Mouse (Mus musculus): Measurements from ENCODE around the gene Psmb2. TPM values are rescaled to one million over a fixed set of nuclear protein-coding genes. Genes with fewer than 3 reads are reported as not detected.
A peak's percentile ranks its signal among the peaks of the same experiment; 100 is the strongest.

Gene Psmb2
- polyA plus RNA-seq, 1 experiment from 2014 or later: 432 TPM

GRCm38 (mm10) chr4:126748381-126748780 is 71.0 kb downstream of the Psmb2 start:
- H3K4me3 ChIP-seq (replicated peaks; ENCODE audit: low read length): no peak overlapping the region
- no peak overlapping the region for H3K9ac ChIP-seq (ENCODE audit: low read length)
- H3K27me3 ChIP-seq (ENCODE audit: control insufficient read depth, insufficient read depth, low read length): no peaks in the 10 kb centered on the region
- WGBS: 94% methylated on average over 8 of the region's 8 CpGs
- H3K4me1 ChIP-seq (ENCODE audit: control insufficient read depth, insufficient read depth, low read length): peaks cover 18% of the 10 kb centered on the region
- H3K9me3 ChIP-seq (replicated peaks; ENCODE audit: control insufficient read depth, low read length): no peaks in the 10 kb centered on the region
- no peak overlapping the region for H3K4me2 ChIP-seq (ENCODE audit: low read depth, low read length)
- H3K27ac ChIP-seq (ENCODE audit: low read length): no peak overlapping the region
- ATAC-seq (ENCODE audit: insufficient read depth, low FRiP score): no peak
- peaks cover 7% of the 10 kb centered on the region; the same call in 1 of the 2 replicates for H3K36me3 ChIP-seq (ENCODE audit: control insufficient read depth, insufficient read depth, low read length)

GRCm38 (mm10) chr4:126749553-126749952 is 72.1 kb downstream of the Psmb2 start:
- ATAC-seq (ENCODE audit: insufficient read depth, low FRiP score): no peak
- H3K9me3 ChIP-seq (replicated peaks; ENCODE audit: control insufficient read depth, low read length): no peaks in the 10 kb centered on the region
- no peak overlapping the region for H3K4me3 ChIP-seq (replicated peaks; ENCODE audit: low read length)
- peaks cover 21% of the 10 kb centered on the region for H3K4me1 ChIP-seq (ENCODE audit: control insufficient read depth, insufficient read depth, low read length)
- H3K36me3 ChIP-seq (ENCODE audit: control insufficient read depth, insufficient read depth, low read length): peaks cover 7% of the 10 kb centered on the region; the same call in 1 of the 2 replicates
- H3K9ac ChIP-seq (ENCODE audit: low read length): peak overlapping the region; percentile 26; the same call in 1 of the 2 replicates
- no peak overlapping the region for H3K27ac ChIP-seq (ENCODE audit: low read length)
- H3K4me2 ChIP-seq (ENCODE audit: low read depth, low read length): no peak overlapping the region
- 85% methylated on average over 11 of the region's 11 CpGs for WGBS
- no peaks in the 10 kb centered on the region for H3K27me3 ChIP-seq (ENCODE audit: control insufficient read depth, insufficient read depth, low read length)

GRCm38 (mm10) chr4:126750046-126750683 is 72.7 kb downstream of the Psmb2 start:
- Histone ChIP-seq H3K9me3 (replicated peaks; ENCODE audit: control insufficient read depth, low read length) (no peaks in the 10 kb centered on the region), H3K4me2 (ENCODE audit: low read depth, low read length) (no peak overlapping the region), H3K27ac (ENCODE audit: low read length) (no peak overlapping the region), H3K27me3 (ENCODE audit: control insufficient read depth, insufficient read depth, low read length) (no peaks in the 10 kb centered on the region), H3K4me1 (ENCODE audit: control insufficient read depth, insufficient read depth, low read length) (peaks cover 24% of the 10 kb centered on the region), H3K36me3 (ENCODE audit: control insufficient read depth, insufficient read depth, low read length) (peaks cover 7% of the 10 kb centered on the region; the same call in 1 of the 2 replicates), H3K9ac (ENCODE audit: low read length) (no peak overlapping the region; the same call in 1 of the 2 replicates), H3K4me3 (replicated peaks; ENCODE audit: low read length) (no peak overlapping the region)
- ATAC-seq (ENCODE audit: insufficient read depth, low FRiP score): no peak
- WGBS: 78% methylated on average over 26 of the region's 26 CpGs

GRCm38 (mm10) chr4:126750863-126751555 is 73.6 kb downstream of the Psmb2 start:
- Histone ChIP-seq H3K4me1 (ENCODE audit: control insufficient read depth, insufficient read depth, low read length) (peaks cover 24% of the 10 kb centered on the region), H3K36me3 (ENCODE audit: control insufficient read depth, insufficient read depth, low read length) (peaks cover 7% of the 10 kb centered on the region; the same call in 1 of the 2 replicates), H3K4me2 (ENCODE audit: low read depth, low read length) (no peak overlapping the region), H3K27ac (ENCODE audit: low read length) (no peak overlapping the region), H3K9ac (ENCODE audit: low read length) (no peak overlapping the region), H3K4me3 (replicated peaks; ENCODE audit: low read length) (no peak overlapping the region), H3K9me3 (replicated peaks; ENCODE audit: control insufficient read depth, low read length) (no peaks in the 10 kb centered on the region), H3K27me3 (ENCODE audit: control insufficient read depth, insufficient read depth, low read length) (no peaks in the 10 kb centered on the region)
- 74% methylated on average over 8 of the region's 8 CpGs for whole genome bisulfite sequencing
- ATAC-seq (ENCODE audit: insufficient read depth, low FRiP score): no peak

- Histone ChIP-seq H3K27ac (ENCODE audit: low read length) (no peak overlapping the region), H3K9me3 (replicated peaks; ENCODE audit: control insufficient read depth, low read length) (no peaks in the 10 kb centered on the region), H3K4me1 (ENCODE audit: control insufficient read depth, insufficient read depth, low read length) (peaks cover 24% of the 10 kb centered on the region), H3K9ac (ENCODE audit: low read length) (0 out of 2 replicates have a peak overlapping the region, but pooled peaks have one; percentile 16), H3K4me2 (ENCODE audit: low read depth, low read length) (peak overlapping the region; percentile 100), H3K36me3 (ENCODE audit: control insufficient read depth, insufficient read depth, low read length) (peaks cover 7% of the 10 kb centered on the region; the same call in 1 of the 2 replicates), H3K4me3 (replicated peaks; ENCODE audit: low read length) (peak overlapping the region; percentile 97; the same call in 1 of the 2 replicates), H3K27me3 (ENCODE audit: control insufficient read depth, insufficient read depth, low read length) (no peaks in the 10 kb centered on the region)
- WGBS: 66% methylated on average over 10 of the region's 10 CpGs
- ATAC-seq (ENCODE audit: insufficient read depth, low FRiP score): no peak
Measured at GRCm38 (mm10) chr4:126751556-126752023, 74.2 kb downstream of the Psmb2 start.

GRCm38 (mm10) chr4:126752024-126752607 is 74.7 kb downstream of the Psmb2 start:
- peak overlapping the region; percentile 97 for H3K4me3 ChIP-seq (replicated peaks; ENCODE audit: low read length)
- ATAC-seq (ENCODE audit: insufficient read depth, low FRiP score): no peak
- peaks cover 24% of the 10 kb centered on the region for H3K4me1 ChIP-seq (ENCODE audit: control insufficient read depth, insufficient read depth, low read length)
- peak overlapping the region; percentile 100 for H3K4me2 ChIP-seq (ENCODE audit: low read depth, low read length)
- no peaks in the 10 kb centered on the region for H3K27me3 ChIP-seq (ENCODE audit: control insufficient read depth, insufficient read depth, low read length)
- H3K9ac ChIP-seq (ENCODE audit: low read length): peak overlapping the region; percentile 93
- H3K9me3 ChIP-seq (replicated peaks; ENCODE audit: control insufficient read depth, low read length): no peaks in the 10 kb centered on the region
- peaks cover 11% of the 10 kb centered on the region; the same call in 1 of the 2 replicates for H3K36me3 ChIP-seq (ENCODE audit: control insufficient read depth, insufficient read depth, low read length)
- WGBS: 8% methylated on average over 13 of the region's 13 CpGs
- no peak overlapping the region for H3K27ac ChIP-seq (ENCODE audit: low read length)

- Histone ChIP-seq H3K27ac (ENCODE audit: low read length) (peak overlapping the region; percentile 74), H3K4me3 (replicated peaks; ENCODE audit: low read length) (peak overlapping the region; percentile 97), H3K9me3 (replicated peaks; ENCODE audit: control insufficient read depth, low read length) (no peaks in the 10 kb centered on the region), H3K4me1 (ENCODE audit: control insufficient read depth, insufficient read depth, low read length) (peaks cover 24% of the 10 kb centered on the region), H3K4me2 (ENCODE audit: low read depth, low read length) (peak overlapping the region; percentile 100), H3K27me3 (ENCODE audit: control insufficient read depth, insufficient read depth, low read length) (no peaks in the 10 kb centered on the region), H3K36me3 (ENCODE audit: control insufficient read depth, insufficient read depth, low read length) (peaks cover 11% of the 10 kb centered on the region; the same call in 1 of the 2 replicates), H3K9ac (ENCODE audit: low read length) (peak overlapping the region; percentile 93)
- under 1% methylated on average over 23 of the region's 23 CpGs for WGBS
- no peak for ATAC-seq (ENCODE audit: insufficient read depth, low FRiP score)
Measured at GRCm38 (mm10) chr4:126752608-126753141, 75.2 kb downstream of the Psmb2 start.

- Histone ChIP-seq H3K4me3 (replicated peaks; ENCODE audit: low read length) (peak within 1 kb of the TSS; percentile 97), H3K9me3 (replicated peaks; ENCODE audit: control insufficient read depth, low read length) (no peaks in the 10 kb centered on the region), H3K4me1 (ENCODE audit: control insufficient read depth, insufficient read depth, low read length) (peaks cover 24% of the 10 kb centered on the region), H3K4me2 (ENCODE audit: low read depth, low read length) (peak within 1 kb of the TSS; percentile 100), H3K27me3 (ENCODE audit: control insufficient read depth, insufficient read depth, low read length) (no peaks in the 10 kb centered on the region), H3K36me3 (ENCODE audit: control insufficient read depth, insufficient read depth, low read length) (peaks cover 7% of the 10 kb centered on the region; the same call in 1 of the 2 replicates), H3K27ac (ENCODE audit: low read length) (peak within 1 kb of the TSS; percentile 98), H3K9ac (ENCODE audit: low read length) (peak within 1 kb of the TSS; percentile 93)
- WGBS: under 1% methylated on average over 71 of the region's 71 CpGs
- peak; percentile 99 for ATAC-seq (ENCODE audit: insufficient read depth, low FRiP score)
Measured at GRCm38 (mm10) chr4:126753268-126754230, 76.1 kb downstream of the Psmb2 start, which contains the start of the genes Ncdn and AU040320. Gene Ncdn (minus strand): TSS chr4:126753438. Gene AU040320 (plus strand): TSS chr4:126753544.
